Mouse (Mus musculus): Measurements from ENCODE around the gene Supt6. TPM values are rescaled to one million over a fixed set of nuclear protein-coding genes. Genes with fewer than 3 reads are reported as not detected.

Supt6 gene
- total and polyA plus RNA-seq, 3 experiments = 30.4 to 99.9 (median 65.5) TPM

DNA sequence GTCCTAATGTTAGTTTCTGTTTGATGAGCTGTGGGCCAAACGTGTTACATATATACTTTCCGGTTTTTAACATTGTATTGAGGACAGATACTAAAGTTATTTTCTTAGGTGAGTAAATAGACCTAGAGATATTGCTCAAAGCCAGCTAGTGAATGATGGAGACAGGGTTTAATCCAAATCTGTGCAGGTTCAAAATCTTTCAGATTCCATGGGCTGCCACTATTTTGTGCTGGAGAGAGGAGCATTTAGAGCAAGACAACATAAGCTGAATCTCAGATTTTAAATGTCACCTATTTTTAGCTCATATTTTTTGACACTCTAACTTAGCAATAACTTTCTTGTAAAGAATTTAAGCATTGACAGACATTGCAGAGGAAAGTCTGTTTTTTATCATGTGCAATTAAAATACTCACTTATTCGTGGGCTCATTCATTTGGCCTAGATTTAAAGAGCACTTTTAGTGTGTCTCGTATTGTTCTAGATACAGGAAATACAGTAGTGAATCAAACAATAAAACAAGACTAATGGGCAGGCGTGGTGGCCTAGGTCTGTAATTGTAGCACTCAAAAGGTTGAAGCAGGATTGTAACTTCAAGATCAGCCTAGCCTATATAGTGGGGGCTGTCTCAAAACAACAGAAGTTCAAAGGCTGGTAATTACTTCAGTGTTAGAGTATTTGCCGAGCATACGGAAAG lies 678 bp upstream of the Supt6 start (continued):
- TF ChIP-seq TCF12 (IDR thresholded peaks at IDR 0.05; ENCODE audit: low read depth, low read length) (no peak), SMC3 (IDR thresholded peaks at IDR 0.05; ENCODE audit: low read depth, low read length) (no peak), NELFE (IDR thresholded peaks at IDR 0.05; ENCODE audit: low read depth, low read length) (no peak), USF2 (conservative IDR thresholded peaks at IDR 0.05; ENCODE audit: low read depth, low read length) (no peak), HCFC1 (IDR thresholded peaks at IDR 0.05; ENCODE audit: low read depth, low read length) (no peak), MAX (IDR thresholded peaks at IDR 0.05; ENCODE audit: low read length) (no peak; the same call in 1 of the 2 replicates), CHD2 (IDR thresholded peaks at IDR 0.05; ENCODE audit: low read length) (no peak)

DNA sequence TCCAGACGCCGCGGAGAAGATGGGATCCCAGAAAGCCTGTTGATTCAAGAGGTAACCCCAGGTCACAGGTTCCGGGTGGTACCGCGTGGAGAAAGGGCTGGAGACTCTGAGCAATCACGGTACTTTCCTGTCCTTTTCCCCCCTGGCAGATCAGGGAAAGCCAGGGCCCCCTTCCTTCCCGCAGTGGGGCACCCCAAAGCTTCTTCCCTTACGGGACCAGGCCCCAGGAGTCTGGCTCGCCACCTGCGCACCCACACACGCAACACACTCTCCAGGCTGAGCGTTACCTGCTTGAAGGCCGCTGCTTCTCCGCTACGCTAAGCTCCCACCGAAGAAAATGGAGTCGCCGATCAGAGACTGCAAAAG lies 543 bp downstream of the Supt6 start:
- peaks cover 92% of the 10 kb centered on the region for H3K79me2 ChIP-seq (replicated peaks; ENCODE audit: control insufficient read depth, extremely low read depth, insufficient read depth, poor library complexity, severe bottlenecking)
- no peak for DNase-seq (ENCODE audit: extremely low read depth)
- peaks cover 4 to 51% of the 10 kb centered on the region in 2 experiments for H3K4me1 ChIP-seq (ENCODE audit: control insufficient read depth in 1 of 2, insufficient read depth in 2 of 2)
- TF ChIP-seq PAX5 (IDR thresholded peaks at IDR 0.05; ENCODE audit: low read length) = no peak
- no peak for TF ChIP-seq EP300 (IDR thresholded peaks at IDR 0.05; ENCODE audit: low read length)
- no peak for TF ChIP-seq CHD2 (IDR thresholded peaks at IDR 0.05; ENCODE audit: low read length)
- TF ChIP-seq MAZ (IDR thresholded peaks at IDR 0.05; ENCODE audit: low read depth, low read length) = no peak
- no peak for TF ChIP-seq NELFE (IDR thresholded peaks at IDR 0.05; ENCODE audit: low read depth, low read length)
- TF ChIP-seq SIN3A (IDR thresholded peaks at IDR 0.05; ENCODE audit: low read length) = no peak
- no peak for TF ChIP-seq KAT2A (IDR thresholded peaks at IDR 0.05; ENCODE audit: insufficient replicate concordance, low read length)
- TF ChIP-seq IRF4 (IDR thresholded peaks at IDR 0.05; ENCODE audit: low read depth, low read length) = no peak
- TF ChIP-seq ZMIZ1 (IDR thresholded peaks at IDR 0.05; ENCODE audit: low read depth, low read length) = no peak
- TF ChIP-seq USF1 (IDR thresholded peaks at IDR 0.05; ENCODE audit: low read depth, low read length) = no peak
- TF ChIP-seq JUN (IDR thresholded peaks at IDR 0.05; ENCODE audit: insufficient read depth, low read depth, low read length) = no peak
- H3K9ac ChIP-seq (ENCODE audit: insufficient read depth, low read depth) = peak overlapping the region; percentile 97
- no peaks in the 10 kb centered on the region for H3K27me3 ChIP-seq (replicated peaks)
- H3K4me3 ChIP-seq (replicated peaks in 1 of 3; ENCODE audit: low read depth in 2 of 3, low read length in 2 of 3, poor library complexity in 1 of 3) = peak overlapping the region; percentile 91 to 98 (median 97)
- peak overlapping the region; percentile 97 for H3K27ac ChIP-seq (ENCODE audit: insufficient read depth, low read depth)
- no peaks in the 10 kb centered on the region for H3K9me3 ChIP-seq (replicated peaks; ENCODE audit: low read length)
- in situ Hi-C loops (cut with MboI; ENCODE audit: low pct_ligation_motif_present, low pct_unique_long_range_greater_than_20kb, low sequenced_read_pairs) (no loop called here), dilution Hi-C loops (cut with MboI; ENCODE audit: extremely low pct_ligation_motif_present, extremely low pct_unique_long_range_greater_than_20kb, low sequenced_read_pairs) (no loop called here)
- H3K36me3 ChIP-seq (replicated peaks in 1 of 2; ENCODE audit: control insufficient read depth in 1 of 2, insufficient read depth in 1 of 2, low read length in 1 of 2) = peaks cover 14 to 41% of the 10 kb centered on the region in 2 experiments
- peak overlapping the region; percentile 97; the same call in 1 of the 2 replicates for H3K4me2 ChIP-seq (ENCODE audit: insufficient read depth, low read depth, poor library complexity, severe bottlenecking)

DNA sequence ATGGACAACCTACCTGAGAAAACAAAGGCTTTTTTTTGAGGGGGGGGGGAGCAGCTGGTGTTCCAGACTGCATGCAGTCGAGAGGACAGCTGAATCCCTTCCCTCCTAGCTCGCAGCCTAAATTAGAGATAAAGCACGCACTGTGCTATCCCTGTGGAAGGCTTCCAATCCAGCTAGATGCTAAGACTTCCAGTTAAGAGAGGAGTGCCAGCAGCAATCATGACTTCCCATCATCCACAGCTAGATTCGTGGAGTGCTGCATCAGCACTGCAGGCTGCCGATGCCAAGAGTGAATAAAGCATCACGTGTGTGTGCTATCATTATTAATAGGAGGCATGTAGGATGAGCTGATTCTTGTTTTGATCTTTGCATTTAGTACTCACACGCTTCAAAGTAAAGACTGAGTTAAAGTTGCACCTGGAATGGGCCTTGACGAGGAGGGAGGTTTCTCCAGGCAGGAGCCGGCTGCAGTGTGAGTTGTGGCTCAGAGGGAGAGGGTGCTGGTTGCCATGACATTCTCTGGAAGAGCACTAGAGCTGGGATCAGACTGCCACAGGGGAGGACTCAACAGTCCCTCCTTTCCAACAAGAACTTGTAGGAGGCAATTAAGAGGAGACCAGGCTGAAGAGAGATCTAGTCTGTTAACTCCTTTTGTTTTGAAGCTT lies 5.5 kb downstream of the Supt6 start:
- H3K27me3 ChIP-seq (replicated peaks) = no peaks in the 10 kb centered on the region
- in situ Hi-C loops (cut with MboI; ENCODE audit: low pct_ligation_motif_present, low pct_unique_long_range_greater_than_20kb, low sequenced_read_pairs) (no loop called here), dilution Hi-C loops (cut with MboI; ENCODE audit: extremely low pct_ligation_motif_present, extremely low pct_unique_long_range_greater_than_20kb, low sequenced_read_pairs) (no loop called here)
- H3K79me2 ChIP-seq (replicated peaks; ENCODE audit: control insufficient read depth, extremely low read depth, insufficient read depth, poor library complexity, severe bottlenecking) = peaks cover 98% of the 10 kb centered on the region
- no peak overlapping the region for H3K4me3 ChIP-seq (replicated peaks in 1 of 3; ENCODE audit: low read depth in 2 of 3, low read length in 2 of 3, poor library complexity in 1 of 3)
- H3K36me3 ChIP-seq (replicated peaks in 1 of 2; ENCODE audit: control insufficient read depth in 1 of 2, insufficient read depth in 1 of 2, low read length in 1 of 2) = peaks cover 30 to 67% of the 10 kb centered on the region in 2 experiments
- TF ChIP-seq JUND (conservative IDR thresholded peaks at IDR 0.05; ENCODE audit: low read depth, low read length) = no peak
- no peak for TF ChIP-seq ZNF384 (IDR thresholded peaks at IDR 0.05; ENCODE audit: low read depth, low read length)
- TF ChIP-seq BHLHE40 (IDR thresholded peaks at IDR 0.05; ENCODE audit: low read depth, low read length) = no peak
- no peak for TF ChIP-seq KAT2A (IDR thresholded peaks at IDR 0.05; ENCODE audit: insufficient replicate concordance, low read length)
- no peak for TF ChIP-seq MYC (IDR thresholded peaks at IDR 0.05; ENCODE audit: low read depth, low read length)
- no peak for TF ChIP-seq E2F4 (IDR thresholded peaks at IDR 0.05; ENCODE audit: insufficient replicate concordance, low read depth, low read length)
- TF ChIP-seq MAZ (IDR thresholded peaks at IDR 0.05; ENCODE audit: low read depth, low read length) = no peak
- no peak for TF ChIP-seq SIN3A (IDR thresholded peaks at IDR 0.05; ENCODE audit: low read length)
- no peak for TF ChIP-seq GABPA (IDR thresholded peaks at IDR 0.05; ENCODE audit: insufficient replicate concordance, low read depth, low read length)
- no peak for TF ChIP-seq USF1 (IDR thresholded peaks at IDR 0.05; ENCODE audit: low read depth, low read length)
- no peak overlapping the region for H3K4me2 ChIP-seq (ENCODE audit: insufficient read depth, low read depth, poor library complexity, severe bottlenecking)
- DNase-seq (ENCODE audit: extremely low read depth) = no peak
- H3K4me1 ChIP-seq (ENCODE audit: control insufficient read depth in 1 of 2, insufficient read depth in 2 of 2) = peaks cover 3 to 31% of the 10 kb centered on the region in 2 experiments
- H3K27ac ChIP-seq (ENCODE audit: insufficient read depth, low read depth) = no peak overlapping the region
- H3K9me3 ChIP-seq (replicated peaks; ENCODE audit: low read length) = no peaks in the 10 kb centered on the region
- H3K9ac ChIP-seq (ENCODE audit: insufficient read depth, low read depth) = no peak overlapping the region

Measured in CH12.LX (cell line).